Mouse (Mus musculus): ENCODE measurements at regions not wholly inside any gene's neighbourhood (a gene's known extent, or its start where the extent isn't known, plus 50 kb on each side); places are given as distances from the start of the nearest gene placed in this dataset.

DNA sequence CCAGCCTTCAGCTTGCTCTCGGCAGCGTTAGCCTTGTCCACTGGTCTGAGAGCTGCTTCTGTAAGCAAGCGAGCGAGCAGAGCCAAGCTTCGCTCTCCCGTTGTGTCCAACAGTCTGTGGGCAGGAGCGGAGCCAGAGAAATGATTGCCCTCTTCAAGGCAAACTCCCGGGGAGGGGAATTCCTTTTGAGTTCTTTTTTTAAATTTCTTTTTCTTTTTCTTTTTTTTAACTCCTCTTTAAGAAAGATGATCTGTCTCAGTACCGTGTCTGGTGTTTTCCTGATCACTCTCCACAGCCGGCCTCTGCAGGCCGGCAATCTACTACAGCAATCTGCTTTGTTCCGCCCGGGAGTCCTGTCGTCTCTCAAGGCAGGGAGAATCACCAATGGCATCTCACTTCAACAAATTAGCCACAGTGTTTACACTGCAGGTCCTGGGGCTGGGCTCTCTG lies 170.6 kb upstream of the Hmga2 start:
- peak overlapping the region; percentile 16 for H3K4me3 ChIP-seq
- no peaks in the 10 kb centered on the region for H3K36me3 ChIP-seq
- 7% methylated on average over 14 of the region's 14 CpGs for whole genome bisulfite sequencing
- peak overlapping the region; percentile 63 for H3K9ac ChIP-seq
- peak overlapping the region; percentile 62 for H3K4me2 ChIP-seq
- H3K9me3 ChIP-seq = 0 out of 2 replicates have a peak, but pooled peaks cover 6% of the 10 kb centered on the region
- peaks cover 21% of the 10 kb centered on the region for H3K4me1 ChIP-seq
- H3K27ac ChIP-seq (replicated peaks) = no peak overlapping the region
- no peaks in the 10 kb centered on the region for H3K27me3 ChIP-seq (replicated peaks)
- ATAC-seq (ENCODE audit: extremely low read depth, insufficient number of reproducible peaks, low FRiP score, low TSS enrichment) = no peak

- Histone ChIP-seq H3K4me3 (no peak overlapping the region), H3K27ac (replicated peaks) (no peak overlapping the region), H3K9me3 (no peaks in the 10 kb centered on the region), H3K9ac (no peak overlapping the region), H3K4me2 (no peak overlapping the region), H3K4me1 (peaks cover 31% of the 10 kb centered on the region), H3K27me3 (replicated peaks) (no peaks in the 10 kb centered on the region; the same call in 1 of the 2 replicates), H3K36me3 (no peaks in the 10 kb centered on the region)
- ATAC-seq (ENCODE audit: extremely low read depth, insufficient number of reproducible peaks, low FRiP score, low TSS enrichment) = no peak
- 17% methylated on average over 5 of the region's 5 CpGs for WGBS
Measured at GRCm38 (mm10) chr10:120640847-120641246, 164.6 kb upstream of the Hmga2 start.

- ATAC-seq (ENCODE audit: extremely low read depth, insufficient number of reproducible peaks, low FRiP score, low TSS enrichment) = no peak
- Histone ChIP-seq H3K27ac (replicated peaks) (no peak overlapping the region), H3K4me2 (no peak overlapping the region), H3K36me3 (no peaks in the 10 kb centered on the region), H3K9ac (no peak overlapping the region), H3K27me3 (replicated peaks) (no peaks in the 10 kb centered on the region; the same call in 1 of the 2 replicates), H3K9me3 (no peaks in the 10 kb centered on the region), H3K4me3 (no peak overlapping the region), H3K4me1 (peaks cover 40% of the 10 kb centered on the region)
- 39% methylated on average over 4 of the region's 4 CpGs for WGBS
Measured at GRCm38 (mm10) chr10:120638316-120638715, 162.0 kb upstream of the Hmga2 start.

- Histone ChIP-seq H3K9ac (peak overlapping the region; percentile 48), H3K4me2 (peak overlapping the region; percentile 33), H3K9me3 (no peaks in the 10 kb centered on the region), H3K36me3 (no peaks in the 10 kb centered on the region), H3K4me3 (no peak overlapping the region), H3K4me1 (peaks cover 36% of the 10 kb centered on the region), H3K27me3 (replicated peaks) (no peaks in the 10 kb centered on the region; the same call in 1 of the 2 replicates), H3K27ac (replicated peaks) (no peak overlapping the region)
- WGBS = 40% methylated on average over 21 of the region's 21 CpGs
- no peak for ATAC-seq (ENCODE audit: extremely low read depth, insufficient number of reproducible peaks, low FRiP score, low TSS enrichment)
Measured at GRCm38 (mm10) chr10:120635818-120636543, 159.7 kb upstream of the Hmga2 start.

- no peak for ATAC-seq (ENCODE audit: extremely low read depth, insufficient number of reproducible peaks, low FRiP score, low TSS enrichment)
- H3K36me3 ChIP-seq = no peaks in the 10 kb centered on the region
- no peak overlapping the region for H3K4me3 ChIP-seq
- no peak overlapping the region for H3K4me2 ChIP-seq
- H3K9ac ChIP-seq = no peak overlapping the region
- H3K27ac ChIP-seq (replicated peaks) = no peak overlapping the region
- peaks cover 28% of the 10 kb centered on the region for H3K4me1 ChIP-seq
- H3K27me3 ChIP-seq (replicated peaks) = no peaks in the 10 kb centered on the region; the same call in 1 of the 2 replicates
- H3K9me3 ChIP-seq = no peaks in the 10 kb centered on the region
- 65% methylated on average over 5 of the region's 5 CpGs for WGBS
Measured at GRCm38 (mm10) chr10:120635194-120635593, 158.9 kb upstream of the Hmga2 start.

DNA sequence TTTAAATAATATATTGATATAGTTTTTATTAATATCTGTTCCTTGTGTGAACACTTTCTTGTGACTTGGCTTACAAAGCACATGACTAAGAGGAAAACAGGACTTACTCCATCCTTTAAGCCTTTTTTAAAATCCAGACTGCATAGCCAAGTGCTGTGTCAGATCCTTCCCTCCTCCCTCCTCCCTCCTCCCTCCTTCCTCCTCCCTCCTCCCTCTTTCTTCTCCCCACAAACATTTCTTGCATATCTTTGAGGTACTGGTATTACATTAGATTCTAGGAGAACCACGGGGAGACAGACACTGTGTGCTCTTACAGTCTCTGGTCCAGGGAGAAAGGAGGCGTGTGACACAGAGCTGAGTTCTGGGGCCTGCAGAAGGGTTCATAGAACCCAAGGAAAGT lies 155.8 kb upstream of the Hmga2 start:
- no peak overlapping the region for H3K4me3 ChIP-seq
- H3K27me3 ChIP-seq (replicated peaks) = no peaks in the 10 kb centered on the region; the same call in 1 of the 2 replicates
- peaks cover 15% of the 10 kb centered on the region for H3K4me1 ChIP-seq
- 59% methylated on average over 2 of the region's 2 CpGs for WGBS
- no peaks in the 10 kb centered on the region for H3K36me3 ChIP-seq
- no peak overlapping the region for H3K9ac ChIP-seq
- no peak for ATAC-seq (ENCODE audit: extremely low read depth, insufficient number of reproducible peaks, low FRiP score, low TSS enrichment)
- H3K4me2 ChIP-seq = no peak overlapping the region
- H3K27ac ChIP-seq (replicated peaks) = no peak overlapping the region
- no peaks in the 10 kb centered on the region for H3K9me3 ChIP-seq

GRCm38 (mm10) chr10:120628066-120628465 lies 151.8 kb upstream of the Hmga2 start:
- WGBS = 63% methylated on average over 5 of the region's 5 CpGs
- Histone ChIP-seq H3K36me3 (no peaks in the 10 kb centered on the region), H3K4me2 (no peak overlapping the region), H3K27me3 (replicated peaks) (0 out of 2 replicates have a peak, but pooled peaks cover 2% of the 10 kb centered on the region), H3K4me3 (no peak overlapping the region), H3K9me3 (no peaks in the 10 kb centered on the region), H3K9ac (no peak overlapping the region), H3K4me1 (no peaks in the 10 kb centered on the region), H3K27ac (replicated peaks) (no peak overlapping the region)
- no peak for ATAC-seq (ENCODE audit: extremely low read depth, insufficient number of reproducible peaks, low FRiP score, low TSS enrichment)

GRCm38 (mm10) chr10:120625474-120625873 lies 149.2 kb upstream of the Hmga2 start:
- Histone ChIP-seq H3K36me3 (no peaks in the 10 kb centered on the region), H3K4me3 (no peak overlapping the region), H3K27ac (replicated peaks) (no peak overlapping the region), H3K27me3 (replicated peaks) (0 out of 2 replicates have a peak, but pooled peaks cover 2% of the 10 kb centered on the region), H3K9ac (no peak overlapping the region), H3K4me1 (no peaks in the 10 kb centered on the region), H3K9me3 (no peaks in the 10 kb centered on the region), H3K4me2 (no peak overlapping the region)
- WGBS = 65% methylated on average over 5 of the region's 5 CpGs
- ATAC-seq (ENCODE audit: extremely low read depth, insufficient number of reproducible peaks, low FRiP score, low TSS enrichment) = no peak

GRCm38 (mm10) chr10:120624203-120624942 lies 148.1 kb upstream of the Hmga2 start:
- ATAC-seq (ENCODE audit: extremely low read depth, insufficient number of reproducible peaks, low FRiP score, low TSS enrichment) = no peak
- Histone ChIP-seq H3K36me3 (no peaks in the 10 kb centered on the region), H3K4me3 (no peak overlapping the region), H3K9ac (no peak overlapping the region), H3K27ac (replicated peaks) (no peak overlapping the region), H3K4me2 (no peak overlapping the region), H3K4me1 (no peaks in the 10 kb centered on the region), H3K27me3 (replicated peaks) (0 out of 2 replicates have a peak, but pooled peaks cover 2% of the 10 kb centered on the region), H3K9me3 (no peaks in the 10 kb centered on the region)
- whole genome bisulfite sequencing = 70% methylated on average over 10 of the region's 10 CpGs

- H3K4me1 ChIP-seq = no peaks in the 10 kb centered on the region
- no peak overlapping the region for H3K27ac ChIP-seq (replicated peaks)
- H3K9ac ChIP-seq = no peak overlapping the region
- no peaks in the 10 kb centered on the region for H3K9me3 ChIP-seq
- H3K4me2 ChIP-seq = no peak overlapping the region
- no peaks in the 10 kb centered on the region for H3K27me3 ChIP-seq (replicated peaks)
- no peak for ATAC-seq (ENCODE audit: extremely low read depth, insufficient number of reproducible peaks, low FRiP score, low TSS enrichment)
- WGBS = 58% methylated on average over 5 of the region's 5 CpGs
- no peaks in the 10 kb centered on the region for H3K36me3 ChIP-seq
- no peak overlapping the region for H3K4me3 ChIP-seq
Measured at GRCm38 (mm10) chr10:120616406-120617015, 140.2 kb upstream of the Hmga2 start.

DNA sequence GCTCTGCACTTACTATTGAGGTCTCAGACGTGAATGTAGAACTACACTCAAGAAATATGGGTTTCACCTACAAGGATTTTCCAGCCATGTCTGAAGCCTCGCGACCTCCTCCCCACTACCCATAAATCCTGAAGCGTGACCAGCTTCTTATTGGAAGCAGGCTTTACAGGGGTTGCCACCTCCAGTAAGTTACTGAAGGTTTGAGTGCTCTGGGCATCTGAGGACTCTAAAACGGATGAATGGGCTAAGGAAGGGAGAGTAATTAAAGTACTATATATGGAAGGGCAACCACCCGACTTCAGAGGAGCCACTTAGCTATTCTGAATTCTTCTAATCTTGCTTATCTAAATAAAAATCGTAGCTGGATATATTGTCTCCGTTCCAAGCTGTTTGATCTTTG lies 136.1 kb upstream of the Hmga2 start:
- Histone ChIP-seq H3K27ac (replicated peaks) (no peak overlapping the region), H3K4me3 (no peak overlapping the region), H3K4me1 (no peaks in the 10 kb centered on the region), H3K27me3 (replicated peaks) (no peaks in the 10 kb centered on the region), H3K9me3 (no peaks in the 10 kb centered on the region), H3K9ac (no peak overlapping the region), H3K4me2 (no peak overlapping the region), H3K36me3 (no peaks in the 10 kb centered on the region)
- 69% methylated on average over 8 of the region's 8 CpGs for WGBS
- no peak for ATAC-seq (ENCODE audit: extremely low read depth, insufficient number of reproducible peaks, low FRiP score, low TSS enrichment)
